Mouse (Mus musculus) cortical plate, adult 2 months (tissue): ENCODE measurements around the gene 2010106E10Rik.

Experiments used
- CTCF ChIP-seq: fragments of 200-500 bp; IDR thresholded peaks from 2 replicates; pipeline ENCODE4 v1.5.1; 2011; ENCODE audit warnings: mild to moderate bottlenecking, control low read depth, low read length; ENCODE audit not compliant: insufficient read depth; ENCODE audit errors: extremely low read depth
- POLR2A ChIP-seq: fragments of 200-500 bp; IDR thresholded peaks from 2 replicates; pipeline ENCODE4 v1.6.1; 2011; ENCODE audit warnings: mild to moderate bottlenecking, low read length, control low read depth; ENCODE audit not compliant: insufficient read depth; ENCODE audit errors: extremely low read depth

GRCm38 (mm10) chrX:112505651-112506050, 10.6 kb downstream of the 2010106E10Rik start:
- TF ChIP-seq CTCF (no peak), POLR2A (no peak)
